Mouse (Mus musculus) gastrocnemius, postnatal 14 days (tissue): ENCODE measurements around the gene Drc7. TPM values are rescaled to one million over a fixed set of nuclear protein-coding genes. Genes with fewer than 3 reads are reported as not detected.

Experiments
- DNase-seq: peaks from one replicate; pipeline ENCODE4 v3.0.0; 2021; ENCODE audit warnings: mixed read lengths
- intact Hi-C: fragments of 180-260 bp; cut with DNase I; formaldehyde crosslinking; loops from one replicate; pipeline ENCODE4 v1.15.1; 2025; ENCODE audit warnings: low total_unique reads
- total RNA-seq, 2 experiments: library from RNA; stranded (reverse); gene quantifications; 2 replicates each; pipeline ENCODE4 v1.2.3; 2021

The Drc7 gene
- total RNA-seq, 2 experiments from 2014 or later = not detected

DNA sequence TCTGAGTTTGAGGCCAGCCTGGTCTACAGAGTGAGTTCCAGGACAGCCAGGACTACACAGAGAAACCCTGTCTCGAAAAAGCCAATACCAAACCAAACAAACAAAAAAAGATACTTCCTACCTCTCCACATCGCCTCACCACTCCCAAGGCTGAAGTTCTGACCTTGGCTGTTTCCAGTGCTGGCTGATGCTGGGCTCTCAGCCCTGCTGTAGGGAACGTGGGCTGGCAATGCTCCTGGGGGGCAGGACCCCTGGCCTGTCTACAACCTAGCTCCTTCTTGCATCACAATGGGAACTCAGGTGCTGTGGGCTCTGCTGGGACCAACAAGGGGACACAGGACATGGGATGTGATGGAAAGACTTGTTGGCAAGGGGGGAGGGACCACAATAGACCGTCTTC lies 58.2 kb downstream of the Drc7 start:
- intact Hi-C loops = no loop called here
- DNase-seq = no peak

DNA sequence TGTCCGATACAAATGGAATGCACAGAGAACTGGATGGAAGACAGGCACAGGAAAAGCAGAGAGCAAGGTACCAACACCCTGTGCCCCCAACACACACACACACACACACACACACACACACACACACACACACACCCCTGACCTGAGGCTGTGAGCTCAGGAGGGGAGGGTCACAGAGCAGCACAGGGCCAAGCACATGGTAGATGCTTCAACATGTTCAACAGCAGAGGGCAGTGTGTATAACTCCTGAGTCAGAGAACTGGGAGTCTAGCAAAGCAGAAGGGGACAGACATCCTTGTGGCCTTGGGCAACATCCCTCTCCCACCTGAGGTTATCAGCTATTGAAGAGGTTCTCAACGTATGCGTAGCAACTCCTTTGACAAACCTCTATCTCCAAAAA lies 58.8 kb downstream of the Drc7 start:
- intact Hi-C loops = no loop called here
- DNase-seq = no peak

DNA sequence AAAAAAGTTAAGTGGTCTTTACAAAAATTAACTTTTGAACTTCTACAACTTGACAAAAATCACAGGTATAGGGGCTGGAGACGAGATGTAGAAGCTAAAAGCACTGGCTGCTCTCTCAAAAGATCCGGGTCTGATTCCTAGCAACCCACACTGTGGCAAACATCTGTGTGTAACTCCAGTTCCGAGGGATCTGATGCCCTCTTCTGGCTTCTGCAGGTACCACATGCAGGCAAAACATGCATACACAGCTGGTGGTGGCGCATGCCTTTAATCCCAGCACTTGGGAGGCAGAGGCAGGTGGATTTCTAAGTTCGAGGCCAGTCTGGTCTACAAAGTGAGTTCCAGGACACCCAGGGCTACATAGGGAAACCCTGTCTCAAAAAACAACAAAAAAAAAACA lies 68.6 kb downstream of the Drc7 start:
- intact Hi-C loops = no loop called here
- no peak for DNase-seq

DNA sequence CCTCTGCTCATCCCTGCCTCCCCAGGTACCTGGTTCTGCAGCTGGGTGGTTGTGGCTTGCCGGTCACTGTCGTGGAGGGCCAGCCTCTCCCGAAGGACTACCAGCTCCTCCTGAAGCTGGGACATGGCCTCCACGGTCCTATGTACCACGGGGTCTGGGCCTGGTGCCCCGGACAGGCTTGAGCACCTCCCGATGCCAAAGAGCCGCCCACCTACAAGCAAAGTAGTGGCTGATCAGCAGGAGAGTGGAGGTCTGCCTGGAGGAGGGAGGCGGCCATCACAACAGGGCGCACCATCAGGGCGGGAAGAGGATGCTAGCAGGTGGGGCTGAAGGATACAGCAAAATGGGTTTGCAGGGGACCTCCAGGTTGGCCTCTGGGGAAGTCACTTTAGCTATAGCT lies 71.6 kb downstream of the Drc7 start:
- intact Hi-C loops = no loop called here
- DNase-seq = no peak

DNA sequence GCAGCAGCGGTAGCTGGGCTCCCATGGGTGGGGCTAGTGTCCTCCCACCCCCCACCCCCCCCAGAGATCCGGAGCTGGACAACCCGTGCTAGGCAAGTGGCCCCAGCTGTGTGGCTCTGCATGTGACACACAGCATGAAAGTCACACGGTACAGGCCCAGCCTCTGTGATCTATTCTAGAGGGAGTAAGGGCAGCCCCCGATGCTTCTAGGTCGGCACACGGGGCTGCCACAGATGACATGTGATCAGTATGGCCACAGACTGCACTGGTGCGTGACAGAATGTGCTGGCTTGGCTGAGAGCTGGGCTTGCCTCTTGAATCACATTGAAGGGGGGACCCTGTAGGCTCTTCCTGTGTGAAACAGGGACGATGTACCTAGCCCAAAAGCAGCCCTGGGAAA lies 72.8 kb downstream of the Drc7 start:
- no peak for DNase-seq
- intact Hi-C loops = no loop called here

Other genes with a start within 250 kb of the Drc7 start
- gene Ccl17, start 244.7 kb upstream of the Drc7 start, total RNA-seq = not detected
- gene Coq9, start 216.8 kb upstream of the Drc7 start, total RNA-seq = 100 to 1,000 TPM; 341 to 397 TPM
- gene Ciapin1, start 216.7 kb upstream of the Drc7 start, total RNA-seq = 10 to 100 TPM; 32.0 to 33.5 TPM
- 10 to 100 TPM; 37.3 to 39.4 TPM for gene Polr2c, start 197.7 kb upstream of the Drc7 start, total RNA-seq
- 1 to 10 TPM; 9.6 to 9.8 TPM for gene Dok4, start 178.8 kb upstream of the Drc7 start, total RNA-seq
- 10 to 100 TPM in 1 of 2 experiments, 1 to 10 TPM in 1; 7.1 to 10.9 TPM for gene Ccdc102a, start 137.0 kb upstream of the Drc7 start, total RNA-seq
- not detected for gene Adgrg5, start 131.4 kb upstream of the Drc7 start, total RNA-seq
- 10 to 100 TPM; 21.4 to 38.2 TPM for gene Adgrg1, start 80.4 kb upstream of the Drc7 start, total RNA-seq
- under 1 TPM; 0.33 TPM for gene Adgrg3, start 37.4 kb upstream of the Drc7 start, total RNA-seq
- 1 to 10 TPM; 5.4 to 7.5 TPM for gene Katnb1, start 26.1 kb downstream of the Drc7 start, total RNA-seq
- gene Kifc3, start 147.7 kb downstream of the Drc7 start, total RNA-seq = 10 to 100 TPM; 11.2 to 11.5 TPM